Mouse (Mus musculus) MN1 (cell line): Measurements from ENCODE around the gene Sult3a1.
"Not testable (repeated sequence)": the region's sequence is repeated elsewhere in the genome, so short reads cannot be mapped to it uniquely, and the experiment has no call there.

Experiments used
- DNase-seq: peaks from one replicate; pipeline ENCODE4 v3.0.0-alpha.2; 2016; ENCODE audit warnings: low spot score

The Sult3a1 gene

GRCm38 (mm10) chr10:33857421-33857820 is at the start of gene Sult3a1:
Gene Sult3a1 (plus strand): TSS chr10:33857721.
- DNase-seq = no peak

- DNase-seq = no peak
Measured at GRCm38 (mm10) chr10:33811807-33812206, 45.7 kb upstream of the Sult3a1 start.

GRCm38 (mm10) chr10:33814266-33814665 is 43.3 kb upstream of the Sult3a1 start:
- DNase-seq = no peak

GRCm38 (mm10) chr10:33816923-33817322 is 40.6 kb upstream of the Sult3a1 start:
- DNase-seq = no peak

GRCm38 (mm10) chr10:33820892-33821291 is 36.6 kb upstream of the Sult3a1 start:
- no peak for DNase-seq

GRCm38 (mm10) chr10:33865994-33866393 is 8.5 kb downstream of the Sult3a1 start:
- DNase-seq = no peak

GRCm38 (mm10) chr10:33870441-33870840 is 12.9 kb downstream of the Sult3a1 start:
- DNase-seq = no peak

GRCm38 (mm10) chr10:33872672-33873398 is 15.3 kb downstream of the Sult3a1 start:
- DNase-seq = no peak

- not testable (repeated sequence) for DNase-seq
Measured at GRCm38 (mm10) chr10:33882411-33882810, 24.9 kb downstream of the Sult3a1 start.

- DNase-seq = not testable (repeated sequence)
Measured at GRCm38 (mm10) chr10:33901520-33901919, 44.0 kb downstream of the Sult3a1 start.

GRCm38 (mm10) chr10:33904530-33905481 is 47.3 kb downstream of the Sult3a1 start, which contains the start of gene Rsph4a:
Gene Rsph4a (plus strand): TSS chr10:33905111.
- peak; percentile 45 for DNase-seq

GRCm38 (mm10) chr10:33905489-33905888 is 48.0 kb downstream of the Sult3a1 start:
- DNase-seq = no peak
